Mouse (Mus musculus) forebrain, embryonic 10.5 days (tissue): ENCODE results near the gene Mslnl. TPM values are rescaled to one million over a fixed set of nuclear protein-coding genes. Genes with fewer than 3 reads are reported as not detected.

Experiments used
- DNase-seq: peaks from one replicate; pipeline ENCODE4 v3.0.0-alpha.2; 2017; ENCODE audit warnings: low spot score; ENCODE audit errors: extremely low spot score
- H3K27ac ChIP-seq: fragments of 300-500 bp; sonication (generic); 2 replicates; pipeline ENCODE4 v1.5.1; 2016; ENCODE audit warnings: mild to moderate bottlenecking
- H3K27me3 ChIP-seq: fragments of 300-500 bp; sonication (generic); 2 replicates; pipeline ENCODE4 v1.6.1; 2016; ENCODE audit warnings: mild to moderate bottlenecking; ENCODE audit not compliant: poor library complexity, severe bottlenecking
- H3K36me3 ChIP-seq: fragments of 300-500 bp; sonication (generic); replicated peaks from 2 replicates; pipeline ENCODE4 v1.6.1; 2016; ENCODE audit warnings: mild to moderate bottlenecking, moderate library complexity
- H3K4me1 ChIP-seq: fragments of 300-500 bp; sonication (generic); 2 replicates; pipeline ENCODE4 v1.6.1; 2016
- H3K4me3 ChIP-seq: fragments of 300-500 bp; sonication (generic); 2 replicates; pipeline ENCODE4 v1.5.1; 2016; ENCODE audit warnings: mild to moderate bottlenecking, moderate library complexity
- H3K9me3 ChIP-seq: fragments of 300-500 bp; sonication (generic); 2 replicates; pipeline ENCODE4 v1.6.1; 2016; ENCODE audit warnings: mild to moderate bottlenecking, moderate library complexity
- WGBS: fragments of 180-500 bp; shearing (Covaris S2); methylation state at CpG from one replicate; pipeline ENCODE4 v1.1.7; 2016; 5-methylcytosine and 5-hydroxymethylcytosine counted together
- polyA plus RNA-seq: library from polyadenylated mRNA; unstranded; fragments of >200 nt; fragmentation: Nextera tagmentation; extraction: Ambion mirVana; gene quantifications from 2 replicates; pipeline ENCODE4 v1.2.1, GENCODE M21; 2016

Mslnl gene
- polyA plus RNA-seq, 1 experiment from 2014 or later, result not detected

GRCm38 (mm10) chr17:25775318-25776062 lies 39.6 kb downstream of the Mslnl start:
- Histone ChIP-seq H3K9me3 (no peaks in the 10 kb centered on the region), H3K4me3 (no peak overlapping the region), H3K27me3 (no peaks in the 10 kb centered on the region), H3K36me3 (peaks cover 36% of the 10 kb centered on the region), H3K27ac (no peak overlapping the region), H3K4me1 (peaks cover 19% of the 10 kb centered on the region)
- WGBS, result 82% methylated on average over 10 of the region's 10 CpGs
- no peak for DNase-seq

GRCm38 (mm10) chr17:25777948-25778347 lies 42.1 kb downstream of the Mslnl start:
- Histone ChIP-seq H3K4me3 (peak overlapping the region; percentile 2; the same call in 1 of the 2 replicates), H3K9me3 (no peaks in the 10 kb centered on the region), H3K27ac (no peak overlapping the region), H3K36me3 (peaks cover 60% of the 10 kb centered on the region), H3K4me1 (peaks cover 25% of the 10 kb centered on the region), H3K27me3 (no peaks in the 10 kb centered on the region)
- no peak for DNase-seq
- WGBS, result 95% methylated on average over 5 of the region's 5 CpGs

GRCm38 (mm10) chr17:25781339-25781738 lies 45.5 kb downstream of the Mslnl start:
- H3K9me3 ChIP-seq, result no peaks in the 10 kb centered on the region
- H3K27me3 ChIP-seq, result no peaks in the 10 kb centered on the region
- peaks cover 41% of the 10 kb centered on the region for H3K4me1 ChIP-seq
- H3K36me3 ChIP-seq, result peaks cover 70% of the 10 kb centered on the region
- WGBS, result 81% methylated on average over 6 of the region's 6 CpGs
- H3K27ac ChIP-seq, result no peak overlapping the region
- no peak for DNase-seq
- H3K4me3 ChIP-seq, result no peak overlapping the region

- peak overlapping the region; percentile 60; the same call in 1 of the 2 replicates for H3K4me3 ChIP-seq
- H3K27me3 ChIP-seq, result no peaks in the 10 kb centered on the region
- no peak for DNase-seq
- no peaks in the 10 kb centered on the region for H3K9me3 ChIP-seq
- H3K36me3 ChIP-seq, result peaks cover 75% of the 10 kb centered on the region
- H3K4me1 ChIP-seq, result peaks cover 41% of the 10 kb centered on the region
- 89% methylated on average over 7 of the region's 7 CpGs for WGBS
- 0 out of 2 replicates have a peak overlapping the region, but pooled peaks have one; percentile 11 for H3K27ac ChIP-seq
These were observed 47.2 kb downstream of the Mslnl start for GRCm38 (mm10) chr17:25783086-25783485.

- Histone ChIP-seq H3K9me3 (no peaks in the 10 kb centered on the region), H3K4me3 (peak overlapping the region; percentile 60), H3K4me1 (peaks cover 38% of the 10 kb centered on the region), H3K27ac (peak overlapping the region; percentile 92), H3K27me3 (no peaks in the 10 kb centered on the region), H3K36me3 (peaks cover 75% of the 10 kb centered on the region)
- no peak for DNase-seq
- 86% methylated on average over 15 of the region's 15 CpGs for WGBS
These were observed 48.2 kb downstream of the Mslnl start for GRCm38 (mm10) chr17:25783861-25784574.

- Histone ChIP-seq H3K9me3 (no peaks in the 10 kb centered on the region), H3K4me1 (peaks cover 38% of the 10 kb centered on the region), H3K27ac (peak within 1 kb of the TSS; percentile 92), H3K27me3 (no peaks in the 10 kb centered on the region), H3K4me3 (peak within 1 kb of the TSS; percentile 60), H3K36me3 (peaks cover 76% of the 10 kb centered on the region)
- DNase-seq, result peak; percentile 98
- WGBS, result under 1% methylated on average over 23 of the region's 23 CpGs
These were observed 49.5 kb downstream of the Mslnl start, which contains the start of gene Haghl for GRCm38 (mm10) chr17:25785281-25785745. Haghl (minus strand) TSS chr17:25785673.

GRCm38 (mm10) chr17:25786280-25786679 lies 50.4 kb downstream of the Mslnl start, which contains the start of gene Ccdc78:
Ccdc78 (plus strand) TSS chr17:25786580.
- no peak for DNase-seq
- H3K4me1 ChIP-seq, result peaks cover 48% of the 10 kb centered on the region
- H3K27ac ChIP-seq, result peak within 1 kb of the TSS; percentile 92
- no peaks in the 10 kb centered on the region for H3K27me3 ChIP-seq
- 84% methylated on average over 3 of the region's 3 CpGs for WGBS
- peak within 1 kb of the TSS; percentile 60 for H3K4me3 ChIP-seq
- H3K36me3 ChIP-seq, result peaks cover 72% of the 10 kb centered on the region
- no peaks in the 10 kb centered on the region for H3K9me3 ChIP-seq

- 93% methylated on average over 9 of the region's 9 CpGs for WGBS
- Histone ChIP-seq H3K4me1 (peaks cover 54% of the 10 kb centered on the region), H3K9me3 (no peaks in the 10 kb centered on the region), H3K4me3 (0 out of 2 replicates have a peak overlapping the region, but pooled peaks have one; percentile 5), H3K27me3 (no peaks in the 10 kb centered on the region), H3K27ac (no peak overlapping the region), H3K36me3 (peaks cover 65% of the 10 kb centered on the region)
- no peak for DNase-seq
These were observed 51.1 kb downstream of the Mslnl start for GRCm38 (mm10) chr17:25786781-25787504.

- DNase-seq, result no peak
- Histone ChIP-seq H3K4me3 (peak overlapping the region; percentile 78), H3K27ac (peak overlapping the region; percentile 93), H3K27me3 (no peaks in the 10 kb centered on the region), H3K9me3 (no peaks in the 10 kb centered on the region), H3K4me1 (peaks cover 61% of the 10 kb centered on the region), H3K36me3 (peaks cover 67% of the 10 kb centered on the region)
- 29% methylated on average over 19 of the region's 19 CpGs for WGBS
These were observed 55.5 kb downstream of the Mslnl start for GRCm38 (mm10) chr17:25791320-25791842.

GRCm38 (mm10) chr17:25791843-25792527 lies 56.1 kb downstream of the Mslnl start:
- Histone ChIP-seq H3K36me3 (peaks cover 63% of the 10 kb centered on the region), H3K4me1 (peaks cover 64% of the 10 kb centered on the region), H3K27ac (peak overlapping the region; percentile 93), H3K27me3 (no peaks in the 10 kb centered on the region), H3K4me3 (peak overlapping the region; percentile 78), H3K9me3 (no peaks in the 10 kb centered on the region)
- under 1% methylated on average over 45 of the region's 45 CpGs for WGBS
- peak; percentile 83 for DNase-seq

- Histone ChIP-seq H3K27ac (peak within 1 kb of the TSS; percentile 93), H3K4me1 (peaks cover 70% of the 10 kb centered on the region), H3K27me3 (no peaks in the 10 kb centered on the region), H3K4me3 (peak within 1 kb of the TSS; percentile 78), H3K9me3 (no peaks in the 10 kb centered on the region), H3K36me3 (peaks cover 57% of the 10 kb centered on the region)
- 5% methylated on average over 14 of the region's 14 CpGs for WGBS
- peak; percentile 73 for DNase-seq
These were observed 56.8 kb downstream of the Mslnl start, which contains the start of gene Fam173a for GRCm38 (mm10) chr17:25792615-25793014. Fam173a (minus strand) TSS chr17:25792901.
